Mouse (Mus musculus) forebrain, embryonic 15.5 days (tissue): Measurements from ENCODE around the gene Dnal4. TPM values are rescaled to one million over a fixed set of nuclear protein-coding genes. Genes with fewer than 3 reads are reported as not detected.
"Not testable (repeated sequence)": the region's sequence is repeated elsewhere in the genome, so short reads cannot be mapped to it uniquely, and the experiment has no call there.

ENCODE experiments used
- ATAC-seq: fragments of 200-750 bp; cut with Nextera tagmentation; replicated peaks from 2 replicates; pipeline ENCODE4 v1.8.0; 2017; ENCODE audit warnings: mild to moderate bottlenecking, moderate TSS enrichment, moderate library complexity
- H3K27ac ChIP-seq: fragments of 300-500 bp; sonication (generic); replicated peaks from 2 replicates; pipeline ENCODE4 v1.5.1; 2015; ENCODE audit warnings: mild to moderate bottlenecking, inconsistent platforms
- H3K27me3 ChIP-seq: fragments of 300-500 bp; sonication (generic); 2 replicates; pipeline ENCODE4 v1.6.1; 2015; ENCODE audit warnings: inconsistent platforms
- H3K36me3 ChIP-seq: fragments of 300-500 bp; sonication (generic); 2 replicates; pipeline ENCODE4 v1.6.1; 2015; ENCODE audit warnings: mild to moderate bottlenecking, inconsistent platforms
- H3K4me1 ChIP-seq: fragments of 300-500 bp; sonication (generic); 2 replicates; pipeline ENCODE4 v1.6.1; 2015; ENCODE audit warnings: inconsistent platforms
- H3K4me2 ChIP-seq: fragments of 300-500 bp; sonication (generic); replicated peaks from 2 replicates; pipeline ENCODE4 v1.6.1; 2015; ENCODE audit warnings: mild to moderate bottlenecking, inconsistent platforms
- H3K4me3 ChIP-seq: fragments of 300-500 bp; sonication (generic); 2 replicates; pipeline ENCODE4 v1.5.1; 2015; ENCODE audit warnings: mild to moderate bottlenecking, inconsistent platforms
- H3K9ac ChIP-seq: fragments of 300-500 bp; sonication (generic); replicated peaks from 2 replicates; pipeline ENCODE4 v1.6.1; 2015; ENCODE audit warnings: mild to moderate bottlenecking, inconsistent platforms
- H3K9me3 ChIP-seq: fragments of 300-500 bp; sonication (generic); 2 replicates; pipeline ENCODE4 v1.6.1; 2016; ENCODE audit warnings: inconsistent platforms
- WGBS: fragments of 180-500 bp; shearing (Covaris S2); methylation state at CpG from one replicate; pipeline ENCODE4 v1.1.7; 2015; ENCODE audit warnings: mixed read lengths; 5-methylcytosine and 5-hydroxymethylcytosine counted together
- polyA plus RNA-seq: library from polyadenylated mRNA; unstranded; fragments of >200 nt; fragmentation: Nextera tagmentation; extraction: Ambion mirVana; gene quantifications from 2 replicates; pipeline ENCODE4 v1.2.1, GENCODE M21; 2015

Dnal4 gene
- polyA plus RNA-seq: 94.8 and 99.9 TPM in 2 replicates

GRCm38 (mm10) chr15:79777749-79778148 lies at the start of gene Dnal4:
TSS of gene Dnal4 (minus strand) at chr15:79777849.
- H3K4me2 ChIP-seq: no peak within 1 kb of the TSS
- no peaks in the 10 kb centered on the region for H3K9me3 ChIP-seq
- H3K9ac ChIP-seq: no peak within 1 kb of the TSS
- peaks cover 20% of the 10 kb centered on the region for H3K4me1 ChIP-seq
- H3K27ac ChIP-seq: no peak within 1 kb of the TSS
- no peaks in the 10 kb centered on the region for H3K36me3 ChIP-seq
- ATAC-seq: no peak
- H3K4me3 ChIP-seq: no peak within 1 kb of the TSS
- no peaks in the 10 kb centered on the region for H3K27me3 ChIP-seq

GRCm38 (mm10) chr15:79827061-79827777 lies 49.6 kb upstream of the Dnal4 start:
- Histone ChIP-seq H3K9ac (no peak overlapping the region), H3K4me3 (no peak overlapping the region), H3K9me3 (no peaks in the 10 kb centered on the region), H3K27ac (no peak overlapping the region), H3K27me3 (no peaks in the 10 kb centered on the region), H3K4me2 (no peak overlapping the region), H3K36me3 (peaks cover 19% of the 10 kb centered on the region), H3K4me1 (peaks cover 68% of the 10 kb centered on the region)
- ATAC-seq: no peak
- WGBS: 83% methylated on average over 14 of the region's 14 CpGs

DNA sequence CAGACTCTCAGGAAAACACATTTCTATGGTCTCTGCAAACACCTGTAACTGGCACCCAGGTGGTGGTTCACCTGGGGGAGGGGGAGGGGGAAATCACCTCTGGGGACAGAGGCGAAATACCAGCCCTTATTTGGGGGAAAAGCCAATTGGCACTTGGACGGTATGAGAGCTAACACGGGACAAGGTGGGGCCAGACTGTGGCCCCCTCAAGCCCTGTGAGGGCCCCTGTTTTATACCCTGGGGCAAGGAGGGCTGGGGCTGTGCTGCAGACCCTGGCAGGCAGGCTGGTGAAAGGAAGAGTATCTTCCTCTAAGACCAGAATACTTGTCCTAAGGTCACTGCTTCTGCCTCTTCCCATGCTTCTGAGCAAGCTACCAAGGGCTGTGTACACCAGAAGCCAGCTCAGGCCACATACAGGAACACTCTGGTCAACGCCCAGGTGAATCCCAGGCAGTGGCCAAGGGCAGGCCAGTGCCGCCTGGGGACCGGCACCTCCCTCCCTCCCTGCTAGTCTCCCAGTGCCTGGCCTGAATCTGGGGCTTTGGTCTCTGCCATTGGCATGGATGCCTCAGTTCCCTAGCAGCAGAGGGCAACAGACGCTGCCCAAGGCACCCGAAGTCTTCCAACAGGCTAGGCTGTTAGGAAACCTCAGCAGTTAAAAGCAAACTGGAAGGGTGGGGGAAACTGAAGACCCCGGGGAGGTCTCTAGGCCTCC lies 48.7 kb upstream of the Dnal4 start:
- Histone ChIP-seq H3K9me3 (no peaks in the 10 kb centered on the region), H3K27me3 (no peaks in the 10 kb centered on the region), H3K27ac (no peak overlapping the region), H3K4me3 (no peak overlapping the region), H3K9ac (0 out of 2 replicates have a peak overlapping the region, but pooled peaks have one; percentile 22), H3K36me3 (peaks cover 15% of the 10 kb centered on the region), H3K4me1 (peaks cover 61% of the 10 kb centered on the region), H3K4me2 (no peak overlapping the region)
- whole genome bisulfite sequencing: 90% methylated on average over 9 of the region's 9 CpGs
- no peak for ATAC-seq

GRCm38 (mm10) chr15:79825146-79825825 lies 47.6 kb upstream of the Dnal4 start:
- Histone ChIP-seq H3K9me3 (no peaks in the 10 kb centered on the region), H3K27ac (peak overlapping the region; percentile 38), H3K36me3 (peaks cover 15% of the 10 kb centered on the region), H3K4me2 (no peak overlapping the region), H3K4me1 (peaks cover 53% of the 10 kb centered on the region), H3K27me3 (no peaks in the 10 kb centered on the region), H3K4me3 (no peak overlapping the region), H3K9ac (no peak overlapping the region)
- WGBS: 51% methylated on average over 14 of the region's 14 CpGs
- no peak; the same call in 1 of the 2 replicates for ATAC-seq

DNA sequence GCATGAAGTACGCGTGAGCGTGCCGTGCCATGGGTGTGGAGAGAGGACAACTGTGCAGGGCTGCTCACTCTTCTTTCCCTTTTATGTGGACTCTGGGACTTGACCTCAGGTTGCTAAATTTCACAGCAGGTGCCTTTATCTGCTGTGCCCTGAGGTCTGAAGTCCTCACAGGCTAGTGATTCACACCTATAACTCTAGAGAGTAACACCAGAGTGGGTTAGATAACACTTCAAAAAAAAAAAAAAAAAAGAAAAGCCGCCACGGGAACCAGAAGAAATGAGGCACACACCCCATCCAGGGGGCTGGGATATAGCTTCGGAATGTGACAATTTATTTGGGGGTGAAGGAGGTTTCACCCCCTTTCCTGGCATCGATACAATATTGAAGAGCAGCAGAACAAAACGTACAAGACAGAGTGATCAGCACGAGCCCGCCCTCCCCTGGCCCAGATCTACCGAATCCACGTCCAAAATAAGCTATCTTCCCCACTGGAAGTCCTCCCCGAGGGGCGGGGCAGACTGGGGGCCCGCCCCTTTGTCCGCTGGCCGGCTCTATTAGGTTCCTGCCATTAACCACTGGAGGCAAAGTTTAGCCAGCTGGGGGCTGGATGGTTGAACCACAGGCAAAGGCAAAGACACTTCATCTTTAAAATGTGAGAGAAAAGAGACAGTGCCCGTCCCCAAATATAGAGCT lies 46.1 kb upstream of the Dnal4 start:
- no peak overlapping the region for H3K4me2 ChIP-seq
- no peak overlapping the region for H3K9ac ChIP-seq
- H3K27ac ChIP-seq: no peak overlapping the region
- H3K36me3 ChIP-seq: peaks cover 15% of the 10 kb centered on the region
- no peak for ATAC-seq
- no peak overlapping the region for H3K4me3 ChIP-seq
- no peaks in the 10 kb centered on the region for H3K27me3 ChIP-seq
- WGBS: 73% methylated on average over 19 of the region's 19 CpGs
- H3K4me1 ChIP-seq: peaks cover 45% of the 10 kb centered on the region
- H3K9me3 ChIP-seq: no peaks in the 10 kb centered on the region

DNA sequence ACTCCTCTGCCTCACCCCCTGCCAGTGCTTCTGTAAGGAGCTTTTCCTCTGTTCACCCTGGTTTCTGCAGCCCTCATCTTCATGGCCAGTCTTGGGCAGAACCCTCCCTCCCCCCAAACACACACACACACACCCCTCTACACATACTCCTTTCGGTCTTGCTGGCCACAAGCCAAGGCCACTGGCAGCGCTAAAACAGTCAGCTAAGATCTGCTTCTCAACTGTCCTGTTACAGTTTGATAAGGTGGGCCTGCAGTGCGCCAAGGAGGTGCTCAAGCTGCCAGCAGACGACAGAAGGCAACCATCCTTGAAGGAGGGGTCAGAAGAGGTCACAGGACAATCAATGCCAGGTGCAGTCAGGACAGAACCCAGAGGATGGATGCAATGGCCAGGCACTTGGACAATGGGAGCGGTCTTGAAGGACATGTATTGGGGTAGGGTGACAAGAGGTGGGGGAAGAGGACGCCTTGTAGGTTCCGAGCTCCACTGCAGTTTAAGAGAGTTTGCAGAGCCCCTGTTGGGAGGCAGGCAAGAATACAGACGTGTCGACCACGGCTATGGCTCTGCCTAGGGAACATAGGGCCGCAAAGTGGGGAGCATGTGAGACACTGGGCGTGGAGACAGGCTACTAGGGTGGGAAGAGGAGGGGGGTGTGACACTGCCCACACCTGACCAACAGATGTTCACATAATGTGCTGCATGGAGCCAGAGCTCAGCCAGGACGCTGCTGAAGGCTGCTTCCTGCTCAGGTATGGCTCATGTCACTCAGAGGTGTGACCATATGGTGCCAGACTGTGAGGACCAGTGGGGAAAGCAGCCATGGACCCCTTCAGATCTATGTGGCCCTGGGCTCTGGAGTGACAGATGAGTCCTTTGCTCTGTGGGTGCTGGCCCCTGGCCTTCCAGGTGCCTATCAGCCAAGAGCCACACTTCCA lies 44.9 kb upstream of the Dnal4 start:
- H3K9me3 ChIP-seq: no peaks in the 10 kb centered on the region
- H3K27ac ChIP-seq: no peak overlapping the region
- no peaks in the 10 kb centered on the region for H3K27me3 ChIP-seq
- H3K4me2 ChIP-seq: no peak overlapping the region
- H3K9ac ChIP-seq: no peak overlapping the region
- peaks cover 3% of the 10 kb centered on the region; the same call in 1 of the 2 replicates for H3K36me3 ChIP-seq
- H3K4me3 ChIP-seq: no peak overlapping the region
- no peak for ATAC-seq
- 76% methylated on average over 13 of the region's 13 CpGs for WGBS
- H3K4me1 ChIP-seq: peaks cover 33% of the 10 kb centered on the region

DNA sequence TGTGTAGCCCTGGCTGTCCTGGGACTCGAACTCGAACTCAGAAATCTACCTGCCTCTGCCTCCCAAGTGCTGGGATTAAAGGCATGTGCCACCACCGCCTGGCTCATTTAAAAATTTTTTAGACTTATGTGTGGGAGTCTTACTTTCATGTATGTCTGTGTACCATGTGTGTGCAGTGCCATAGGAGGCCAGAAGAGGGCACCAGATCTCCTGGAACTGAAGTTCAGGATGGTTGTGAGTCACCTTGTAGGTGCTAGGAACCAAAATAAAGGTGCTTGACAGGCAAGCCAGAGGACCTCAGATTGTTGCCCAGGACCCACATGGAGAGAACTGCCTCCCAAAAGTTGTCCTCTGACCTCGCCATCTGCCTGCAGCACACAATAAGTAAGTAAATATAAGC lies 40.7 kb upstream of the Dnal4 start:
- ATAC-seq: no peak
- no peak overlapping the region for H3K9ac ChIP-seq
- H3K4me1 ChIP-seq: peaks cover 6% of the 10 kb centered on the region; the same call in 1 of the 2 replicates
- no peak overlapping the region for H3K27ac ChIP-seq
- H3K9me3 ChIP-seq: no peaks in the 10 kb centered on the region
- WGBS: 92% methylated on average over 4 of the region's 4 CpGs
- H3K36me3 ChIP-seq: no peaks in the 10 kb centered on the region
- H3K27me3 ChIP-seq: no peaks in the 10 kb centered on the region
- H3K4me2 ChIP-seq: no peak overlapping the region
- no peak overlapping the region for H3K4me3 ChIP-seq

GRCm38 (mm10) chr15:79813666-79814258 lies 36.1 kb upstream of the Dnal4 start:
- Histone ChIP-seq H3K36me3 (no peaks in the 10 kb centered on the region), H3K4me2 (no peak overlapping the region), H3K4me1 (no peaks in the 10 kb centered on the region), H3K27me3 (no peaks in the 10 kb centered on the region), H3K27ac (no peak overlapping the region), H3K9ac (no peak overlapping the region), H3K4me3 (no peak overlapping the region), H3K9me3 (no peaks in the 10 kb centered on the region)
- no peak for ATAC-seq
- 56% methylated on average over 8 of the region's 8 CpGs for WGBS

GRCm38 (mm10) chr15:79812840-79813239 lies 35.2 kb upstream of the Dnal4 start:
- H3K27me3 ChIP-seq, H3K4me1 ChIP-seq, H3K4me2 ChIP-seq, H3K9ac ChIP-seq, H3K4me3 ChIP-seq, H3K9me3 ChIP-seq, ATAC-seq, H3K27ac ChIP-seq, H3K36me3 ChIP-seq: not testable (repeated sequence)
- 75% methylated on average over 2 of the region's 2 CpGs for WGBS

GRCm38 (mm10) chr15:79810997-79811396 lies 33.3 kb upstream of the Dnal4 start:
- Histone ChIP-seq H3K27ac (no peak overlapping the region), H3K9ac (no peak overlapping the region), H3K4me3 (no peak overlapping the region), H3K4me2 (no peak overlapping the region), H3K36me3 (no peaks in the 10 kb centered on the region), H3K9me3 (no peaks in the 10 kb centered on the region), H3K27me3 (peaks cover 19% of the 10 kb centered on the region), H3K4me1 (no peaks in the 10 kb centered on the region)
- ATAC-seq: no peak
- 75% methylated on average over 4 of the region's 4 CpGs for WGBS

GRCm38 (mm10) chr15:79810061-79810460 lies 32.4 kb upstream of the Dnal4 start:
- Histone ChIP-seq H3K9me3 (no peaks in the 10 kb centered on the region), H3K27ac (no peak overlapping the region), H3K9ac (no peak overlapping the region), H3K4me3 (no peak overlapping the region), H3K36me3 (no peaks in the 10 kb centered on the region), H3K4me1 (peaks cover 1% of the 10 kb centered on the region), H3K4me2 (no peak overlapping the region), H3K27me3 (peaks cover 26% of the 10 kb centered on the region)
- no peak for ATAC-seq
- 56% methylated on average over 3 of the region's 3 CpGs for WGBS
